Mouse (Mus musculus): Measurements from ENCODE around the gene Map1lc3b. TPM values are rescaled to one million over a fixed set of nuclear protein-coding genes. Genes with fewer than 3 reads are reported as not detected.

The Map1lc3b gene
- total RNA-seq (2021) = 100 to 1,000 TPM; 133 to 158 TPM
- long read RNA-seq, experiment 1, transcript Map1lc3b-205 (4 exons, 766 nt) = minor isoform, 11 of 417 reads
- long read RNA-seq, experiment 1, transcript Map1lc3b-201 (4 exons, 2,532 nt) = major isoform, 389 of 417 reads
- long read RNA-seq, experiment 1, partial matches to known transcripts = 10 of 417 reads
- long read RNA-seq, experiment 1, other reads (novel, unspliced or antisense) = 7 of 417 reads
- long read RNA-seq, experiment 2, transcript Map1lc3b-201 (4 exons, 2,532 nt) = major isoform, 527 of 560 reads
- long read RNA-seq, experiment 2, transcript Map1lc3b-205 (4 exons, 766 nt) = minor isoform, 5 of 560 reads
- long read RNA-seq, experiment 2, partial matches to known transcripts = 27 of 560 reads
- long read RNA-seq, experiment 2, other reads (novel, unspliced or antisense) = 1 of 560 reads

GRCm38 (mm10) chr8:121590203-121591177 lies at the start of gene Map1lc3b:
Gene Map1lc3b, plus strand, starts transcription at chr8:121590361.
- intact Hi-C loops (cut with DNase I) = no loop called here
- DNase-seq = peak; percentile 90 to 96

DNA sequence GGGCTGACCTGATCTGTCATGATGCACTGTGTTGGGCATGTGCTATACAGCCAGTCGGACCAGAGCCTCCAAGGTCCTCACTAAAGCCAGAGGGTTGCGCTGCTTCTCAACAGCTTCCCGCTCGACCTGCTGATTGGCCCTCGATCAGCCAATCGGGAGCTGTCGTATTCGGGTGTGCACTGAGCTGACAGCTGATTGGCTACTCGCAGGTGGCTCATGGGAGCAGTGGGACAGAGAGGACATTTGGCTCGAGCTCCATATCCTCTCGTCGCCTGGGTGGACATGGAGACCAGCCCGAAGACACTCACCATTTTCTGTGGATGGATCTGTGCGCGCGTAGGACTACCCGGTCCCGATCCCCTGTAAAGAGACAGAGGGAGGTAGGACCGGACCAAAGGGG lies 48.3 kb upstream of the Map1lc3b start:
- intact Hi-C loops (cut with DNase I) = no loop called here
- no peak for DNase-seq

- no peak for DNase-seq
- intact Hi-C loops (cut with DNase I) = no loop called here
Observed at GRCm38 (mm10) chr8:121542901-121543300, 47.3 kb upstream of the Map1lc3b start.

- intact Hi-C loops (cut with DNase I) = no loop called here
- DNase-seq = no peak
Observed at GRCm38 (mm10) chr8:121544276-121544785, 45.8 kb upstream of the Map1lc3b start, which contains the start of gene 1700018B08Rik. Gene 1700018B08Rik, minus strand, starts transcription at chr8:121544320.

DNA sequence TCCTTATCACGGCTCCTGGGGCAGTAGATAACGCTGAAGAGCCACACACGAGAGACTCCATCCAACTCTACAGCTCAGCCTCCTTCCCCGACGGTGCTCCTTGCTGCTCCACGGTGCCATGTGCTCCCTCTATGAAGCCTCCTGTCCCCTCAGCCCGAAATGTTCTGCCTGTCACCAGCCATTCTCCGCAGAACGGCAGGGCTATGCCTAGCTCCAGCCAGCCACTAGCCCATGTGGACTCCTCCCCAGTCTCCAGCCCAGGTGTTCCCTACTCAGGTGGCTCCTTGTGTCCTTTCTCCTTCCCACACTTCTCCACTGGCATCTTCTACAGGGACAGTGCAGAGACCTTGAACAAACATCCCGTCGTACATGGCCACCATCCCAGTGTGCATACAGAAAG lies 45.2 kb upstream of the Map1lc3b start:
- intact Hi-C loops (cut with DNase I) = loop anchor here (5.0 kb wide), 1 partner anchor 142 kb away; no protein-coding TSS in a partner anchor
- DNase-seq = no peak

DNA sequence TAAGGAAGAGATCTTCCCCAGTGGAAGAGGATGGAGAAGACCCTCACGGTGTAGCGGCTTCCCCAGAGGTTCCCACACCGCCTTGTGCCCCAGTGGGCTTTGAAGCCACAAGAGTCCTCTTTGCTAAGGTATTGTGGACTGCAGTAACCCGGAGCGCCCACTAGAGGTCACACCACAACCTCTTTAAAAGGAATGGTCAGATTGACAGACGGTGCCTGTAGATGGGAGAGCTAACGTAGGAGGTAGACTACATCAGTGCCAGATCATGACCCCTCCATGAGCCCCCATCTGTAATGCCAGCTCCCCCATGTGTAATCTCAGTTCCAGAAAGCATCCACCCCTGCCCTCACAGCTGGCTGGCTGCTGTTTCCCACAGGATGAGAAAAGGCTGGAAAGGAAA lies 43.0 kb upstream of the Map1lc3b start:
- peak; percentile 62 to 70 for DNase-seq
- intact Hi-C loops (cut with DNase I) = loop anchor here (2.0 to 5.0 kb wide), 3 partner anchors 38 to 140 kb away; no protein-coding TSS in a partner anchor

GRCm38 (mm10) chr8:121550056-121550455 lies 40.1 kb upstream of the Map1lc3b start:
- peak in 1 of 2 experiments; percentile 3 for DNase-seq
- intact Hi-C loops (cut with DNase I) = no loop called here

DNA sequence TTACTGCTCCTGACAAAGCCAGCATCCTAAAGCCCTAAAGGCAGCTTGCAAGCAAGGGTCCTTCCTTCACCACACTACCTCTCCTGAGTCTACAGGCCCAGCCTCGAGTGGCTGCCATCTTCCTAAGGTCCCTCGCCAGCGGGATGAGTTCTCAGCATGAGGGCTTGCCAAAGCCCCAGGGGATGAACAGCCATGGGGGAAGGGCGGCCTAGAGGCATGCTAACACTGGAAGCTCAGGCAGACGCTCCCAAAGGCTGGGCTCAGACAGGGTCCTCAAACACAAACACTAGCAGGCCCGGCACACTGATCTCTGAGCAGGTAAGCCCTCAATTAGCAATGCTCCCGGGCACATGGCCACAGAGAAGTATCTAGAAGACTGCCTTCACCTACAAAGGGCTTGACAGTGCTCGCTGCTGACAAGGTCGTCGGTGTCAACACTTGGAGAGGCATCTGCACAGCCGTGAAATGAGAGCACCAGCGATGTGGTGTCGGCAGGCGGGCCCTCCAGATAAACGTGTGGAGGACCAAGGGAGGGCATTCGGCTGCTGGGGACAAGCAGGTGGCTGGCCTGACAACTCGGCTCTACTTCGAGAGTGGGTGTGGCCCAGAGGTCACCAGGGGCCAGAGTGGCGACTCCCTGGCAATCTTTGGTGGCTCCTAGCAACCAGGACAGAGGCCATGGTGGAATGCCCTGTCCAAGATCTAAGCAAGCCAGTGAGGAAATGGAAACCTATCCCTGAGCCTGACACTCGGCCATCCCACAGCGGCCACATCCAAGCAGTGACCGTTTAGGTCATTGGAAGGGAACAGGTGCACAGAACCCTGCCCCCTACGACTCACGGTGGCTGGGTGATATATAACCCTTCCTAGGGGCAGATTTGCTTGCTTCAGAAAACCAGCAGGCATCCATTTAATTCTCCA lies 38.8 kb upstream of the Map1lc3b start:
- intact Hi-C loops (cut with DNase I) = no loop called here
- DNase-seq = peak; percentile 57 to 63

DNA sequence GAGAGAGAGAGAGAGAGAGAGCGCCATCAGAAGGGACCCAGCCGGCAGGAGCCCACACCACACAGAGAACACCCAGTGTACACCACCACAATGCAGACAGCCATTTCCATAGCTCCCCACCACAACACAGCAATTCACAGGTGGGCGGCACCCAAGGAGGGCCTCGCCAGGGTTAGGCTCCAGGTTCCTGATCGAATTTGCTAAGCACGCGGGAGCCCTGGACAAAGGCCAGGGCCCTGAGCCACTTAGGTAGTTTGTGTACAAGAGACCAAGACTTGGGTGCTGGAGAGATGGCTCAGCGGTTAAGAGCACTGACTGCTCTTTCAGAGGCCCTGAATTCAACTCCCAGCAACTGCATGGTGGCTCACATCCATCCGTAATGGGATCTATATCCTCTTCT lies 37.7 kb upstream of the Map1lc3b start:
- intact Hi-C loops (cut with DNase I) = no loop called here
- DNase-seq = peak in 1 of 2 experiments; percentile 1

- intact Hi-C loops (cut with DNase I) = no loop called here
- DNase-seq = peak in 1 of 2 experiments; percentile 24
Observed at GRCm38 (mm10) chr8:121553831-121554475, 36.2 kb upstream of the Map1lc3b start.

- peak in 1 of 2 experiments; percentile 2 for DNase-seq
Observed at GRCm38 (mm10) chr8:121557746-121558145, 32.4 kb upstream of the Map1lc3b start.

GRCm38 (mm10) chr8:121558538-121558937 lies 31.6 kb upstream of the Map1lc3b start:
- peak in 1 of 2 experiments; percentile 2 for DNase-seq
- intact Hi-C loops (cut with DNase I) = no loop called here

More at GRCm38 (mm10) chr8:121557746-121558145, 32.4 kb upstream of the Map1lc3b start:
- intact Hi-C loops (cut with DNase I) = no loop called here

DNA sequence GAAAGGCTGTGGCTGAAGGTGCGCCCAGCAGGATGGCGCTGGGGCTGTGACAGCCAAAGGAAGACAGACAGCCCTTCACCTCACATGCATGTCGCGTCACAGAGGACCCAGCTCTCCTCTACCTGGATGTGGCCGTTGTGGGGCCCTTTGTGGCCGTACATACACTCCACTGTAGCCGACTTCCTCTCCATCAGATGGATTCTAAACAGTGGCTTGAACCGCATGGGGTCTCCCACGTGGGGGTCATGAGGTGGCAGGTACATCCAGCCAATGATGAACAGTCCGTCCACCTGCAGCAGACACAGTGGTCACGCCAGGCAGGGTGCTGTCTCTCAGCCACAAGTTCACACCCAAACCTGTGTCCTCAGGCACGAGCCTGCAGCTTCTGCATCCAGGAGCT lies 30.4 kb upstream of the Map1lc3b start:
- intact Hi-C loops (cut with DNase I) = no loop called here
- peak in 1 of 2 experiments; percentile 3 for DNase-seq

DNA sequence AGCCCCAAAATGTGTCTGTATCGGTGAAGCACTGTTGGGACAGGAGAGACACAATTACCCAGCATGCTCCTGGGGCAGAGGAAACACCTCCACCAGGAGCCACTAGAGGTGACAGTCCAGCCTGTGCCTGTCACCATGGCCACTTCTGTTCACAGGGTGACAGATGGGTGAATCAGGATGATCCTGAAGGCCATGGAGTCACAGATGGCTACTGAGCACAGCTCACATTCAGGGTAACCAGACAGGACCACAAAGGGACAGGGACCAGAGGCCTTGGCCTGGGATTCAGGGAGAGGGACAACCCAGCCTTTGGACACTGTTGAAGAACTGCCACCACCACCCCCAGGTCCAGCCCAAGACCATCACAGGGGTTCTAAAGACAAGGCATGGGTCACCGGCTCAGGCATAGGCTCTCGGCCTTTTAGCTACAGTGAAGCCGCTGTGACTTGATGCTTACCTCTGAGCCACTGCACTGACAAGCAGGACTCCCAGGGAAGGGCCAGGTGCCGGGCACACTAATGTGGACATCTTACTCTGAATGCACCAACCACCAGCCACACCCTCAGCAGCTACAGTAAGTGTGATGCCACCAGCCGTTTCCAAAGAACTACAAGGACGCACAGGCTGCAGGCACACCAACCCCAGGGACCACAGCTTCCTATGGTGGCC lies 29.6 kb upstream of the Map1lc3b start:
- intact Hi-C loops (cut with DNase I) = no loop called here
- DNase-seq = no peak

GRCm38 (mm10) chr8:121561636-121562345 lies 28.4 kb upstream of the Map1lc3b start:
- DNase-seq = peak; percentile 59 to 75
- intact Hi-C loops (cut with DNase I) = no loop called here

DNA sequence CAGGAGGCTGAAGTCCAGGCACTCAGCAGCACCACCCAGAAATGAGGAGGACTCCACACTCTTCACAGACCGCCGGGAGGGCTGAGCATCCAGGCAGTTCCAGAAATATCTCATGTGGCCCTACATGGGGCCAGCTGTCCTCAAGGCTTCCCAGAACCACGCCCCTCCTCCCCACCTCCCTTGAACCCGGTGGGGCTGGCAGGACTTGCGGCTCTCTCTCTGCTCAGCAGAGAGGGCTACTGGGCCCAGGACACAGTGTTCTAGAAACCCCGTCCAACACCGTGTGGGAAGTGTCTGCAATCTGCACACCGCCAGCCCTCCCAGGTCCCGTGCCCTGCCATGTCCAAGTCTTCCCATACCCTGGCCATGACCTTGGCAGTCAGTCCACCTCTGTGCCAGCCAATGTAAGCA lies 27.2 kb upstream of the Map1lc3b start:
- DNase-seq = peak; percentile 71 to 86
- intact Hi-C loops (cut with DNase I) = no loop called here

GRCm38 (mm10) chr8:121563701-121564100 lies 26.5 kb upstream of the Map1lc3b start:
- no peak for DNase-seq
- intact Hi-C loops (cut with DNase I) = no loop called here

- intact Hi-C loops (cut with DNase I) = no loop called here
- DNase-seq = no peak
Observed at GRCm38 (mm10) chr8:121568321-121568720, 21.8 kb upstream of the Map1lc3b start.
